Mouse (Mus musculus) cerebellum, postnatal 14 days (tissue): Measurements from ENCODE around the gene Odf3.
A peak's percentile ranks its signal among the peaks of the same experiment; 100 is the strongest.

ENCODE experiments used
- DNase-seq, 2 experiments: peaks; one replicate each; pipeline ENCODE4 v3.0.0; 2021; ENCODE audit warnings: mixed read lengths in 2 of 2

Gene Odf3

GRCm38 (mm10) chr7:140844905-140845665 is 2.5 kb upstream of the Odf3 start, which contains the start of gene Scgb1c1:
Gene Scgb1c1 (plus strand): TSS chr7:140845547.
- DNase-seq = peak; percentile 95 to 99

- no peak for DNase-seq
Observed at GRCm38 (mm10) chr7:140845683-140846082, 1.9 kb upstream of the Odf3 start.

- no peak for DNase-seq
Observed at GRCm38 (mm10) chr7:140846676-140847075, 929 bp upstream of the Odf3 start.

GRCm38 (mm10) chr7:140848591-140848990 is 986 bp downstream of the Odf3 start:
- DNase-seq = no peak

- DNase-seq = no peak
Observed at GRCm38 (mm10) chr7:140851916-140852315, 4.3 kb downstream of the Odf3 start.

- DNase-seq = no peak
Observed at GRCm38 (mm10) chr7:140853386-140853785, 5.8 kb downstream of the Odf3 start.

- DNase-seq = no peak
Observed at GRCm38 (mm10) chr7:140854483-140854882, 6.9 kb downstream of the Odf3 start.

GRCm38 (mm10) chr7:140855181-140855580 is 7.6 kb downstream of the Odf3 start:
- peak in 1 of 2 experiments; percentile 39 for DNase-seq

- DNase-seq = peak; percentile 84 to 85
Observed at GRCm38 (mm10) chr7:140855860-140856784, 8.5 kb downstream of the Odf3 start, which contains the start of gene Gm45785. Gene Gm45785 (minus strand): TSS chr7:140856331.

- DNase-seq = peak; percentile 89 to 91
Observed at GRCm38 (mm10) chr7:140856785-140857549, 9.4 kb downstream of the Odf3 start, which contains the start of gene Ric8a. Gene Ric8a (plus strand): TSS chr7:140856957.

- peak; percentile 36 to 40 for DNase-seq
Observed at GRCm38 (mm10) chr7:140857550-140858505, 10.2 kb downstream of the Odf3 start, which contains the start of gene Bet1l. Gene Bet1l (minus strand): TSS chr7:140857577.

- DNase-seq = no peak
Observed at GRCm38 (mm10) chr7:140858746-140859145, 11.1 kb downstream of the Odf3 start.

- DNase-seq = no peak
Observed at GRCm38 (mm10) chr7:140859997-140860396, 12.4 kb downstream of the Odf3 start.

- peak in 1 of 2 experiments; percentile 32 for DNase-seq
Observed at GRCm38 (mm10) chr7:140860728-140861127, 13.1 kb downstream of the Odf3 start.

GRCm38 (mm10) chr7:140864761-140865160 is 17.2 kb downstream of the Odf3 start:
- DNase-seq = no peak

GRCm38 (mm10) chr7:140874224-140874623 is 26.6 kb downstream of the Odf3 start:
- no peak for DNase-seq

- no peak for DNase-seq
Observed at GRCm38 (mm10) chr7:140877364-140877763, 29.8 kb downstream of the Odf3 start.

GRCm38 (mm10) chr7:140879355-140879754 is 31.8 kb downstream of the Odf3 start:
- no peak for DNase-seq

- no peak for DNase-seq
Observed at GRCm38 (mm10) chr7:140880419-140880818, 32.8 kb downstream of the Odf3 start.

- DNase-seq = no peak
Observed at GRCm38 (mm10) chr7:140880865-140881515, 33.4 kb downstream of the Odf3 start.
